Mouse (Mus musculus) limb, embryonic 10.5 days (tissue): ENCODE results near the gene Rccd1. TPM values are rescaled to one million over a fixed set of nuclear protein-coding genes. Genes with fewer than 3 reads are reported as not detected.

Source experiments
- DNase-seq: peaks from one replicate; pipeline ENCODE4 v3.0.0-alpha.2; 2017; ENCODE audit warnings: low spot score
- H3K27ac ChIP-seq: fragments of 300-500 bp; sonication (generic); 2 replicates; pipeline ENCODE4 v1.5.1; 2016; ENCODE audit warnings: mild to moderate bottlenecking
- H3K27me3 ChIP-seq: fragments of 300-500 bp; sonication (generic); 2 replicates; pipeline ENCODE4 v1.6.1; 2016; ENCODE audit warnings: low read depth, mild to moderate bottlenecking; ENCODE audit not compliant: poor library complexity, severe bottlenecking
- H3K36me3 ChIP-seq: fragments of 300-500 bp; sonication (generic); 2 replicates; pipeline ENCODE4 v1.6.1; 2016; ENCODE audit warnings: mild to moderate bottlenecking, moderate library complexity
- H3K4me1 ChIP-seq: fragments of 300-500 bp; sonication (generic); 2 replicates; pipeline ENCODE4 v1.6.1; 2016
- H3K4me3 ChIP-seq: fragments of 300-500 bp; sonication (generic); 2 replicates; pipeline ENCODE4 v1.5.1; 2016; ENCODE audit warnings: mild to moderate bottlenecking, moderate library complexity
- H3K9me3 ChIP-seq: fragments of 300-500 bp; sonication (generic); replicated peaks from 2 replicates; pipeline ENCODE4 v1.6.1; 2016; ENCODE audit warnings: mild to moderate bottlenecking
- WGBS: fragments of 180-500 bp; shearing (Covaris S2); methylation state at CpG from one replicate; pipeline ENCODE4 v1.1.7; 2016; 5-methylcytosine and 5-hydroxymethylcytosine counted together
- polyA plus RNA-seq: library from polyadenylated mRNA; unstranded; fragments of >200 nt; fragmentation: Nextera tagmentation; extraction: Ambion mirVana; gene quantifications from 2 replicates; pipeline ENCODE4 v1.2.1, GENCODE M21; 2016

The Rccd1 gene
- polyA plus RNA-seq, 1 experiment from 2014 or later: 12.0 TPM

DNA sequence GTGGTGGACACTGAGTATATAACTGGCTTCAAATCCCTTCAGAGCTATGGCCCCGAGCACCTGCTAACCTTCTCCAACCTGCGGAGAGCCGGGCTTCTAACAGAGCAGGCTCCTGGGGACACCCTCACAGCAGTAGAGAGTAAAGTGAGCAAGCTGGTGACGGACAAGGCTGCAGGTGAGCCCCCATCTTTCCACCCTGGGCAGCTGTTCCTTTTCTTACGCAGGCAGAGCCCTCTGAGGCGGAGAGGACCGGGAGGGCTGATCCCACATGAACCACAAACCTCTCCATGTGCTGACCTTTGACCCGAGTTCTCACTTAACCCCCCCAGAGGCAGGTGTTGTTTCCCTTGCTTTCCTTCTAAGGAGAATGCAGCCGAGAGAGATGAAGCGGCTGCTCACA, 36.5 kb downstream of the Rccd1 start:
- peaks cover 86% of the 10 kb centered on the region for H3K36me3 ChIP-seq
- WGBS: 86% methylated on average over 10 of the region's 10 CpGs

DNA sequence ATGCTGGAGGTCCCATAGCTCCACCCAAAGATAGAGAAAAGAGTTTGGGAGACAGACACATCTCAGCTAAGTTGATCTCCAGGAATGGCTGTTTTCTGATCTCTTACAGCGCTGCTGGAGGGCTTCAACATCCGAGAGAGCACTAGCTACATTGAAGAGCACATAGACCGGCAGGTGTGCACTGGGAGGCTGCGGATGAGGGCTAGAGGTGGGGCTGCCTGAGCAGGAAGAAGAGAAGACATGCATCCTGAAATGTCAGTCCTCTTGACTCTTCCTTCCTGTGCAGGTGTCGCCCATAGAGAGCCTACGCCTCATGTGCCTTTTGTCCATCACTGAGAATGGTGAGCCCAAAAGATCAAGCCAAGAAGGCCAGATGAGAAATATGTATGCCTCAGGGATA, 38.5 kb downstream of the Rccd1 start:
- H3K27ac ChIP-seq: no peak overlapping the region
- H3K9me3 ChIP-seq: no peaks in the 10 kb centered on the region
- H3K27me3 ChIP-seq: no peaks in the 10 kb centered on the region
- H3K4me1 ChIP-seq: no peaks in the 10 kb centered on the region
- no peak for DNase-seq
- WGBS: 94% methylated on average over 6 of the region's 6 CpGs
- H3K4me3 ChIP-seq: no peak overlapping the region
- peaks cover 74% of the 10 kb centered on the region for H3K36me3 ChIP-seq

More for the DNA sequence above, 36.5 kb downstream of the Rccd1 start:
- no peak for DNase-seq
- Histone ChIP-seq H3K27me3 (no peaks in the 10 kb centered on the region), H3K9me3 (no peaks in the 10 kb centered on the region), H3K4me3 (no peak overlapping the region), H3K4me1 (no peaks in the 10 kb centered on the region), H3K27ac (no peak overlapping the region)

DNA sequence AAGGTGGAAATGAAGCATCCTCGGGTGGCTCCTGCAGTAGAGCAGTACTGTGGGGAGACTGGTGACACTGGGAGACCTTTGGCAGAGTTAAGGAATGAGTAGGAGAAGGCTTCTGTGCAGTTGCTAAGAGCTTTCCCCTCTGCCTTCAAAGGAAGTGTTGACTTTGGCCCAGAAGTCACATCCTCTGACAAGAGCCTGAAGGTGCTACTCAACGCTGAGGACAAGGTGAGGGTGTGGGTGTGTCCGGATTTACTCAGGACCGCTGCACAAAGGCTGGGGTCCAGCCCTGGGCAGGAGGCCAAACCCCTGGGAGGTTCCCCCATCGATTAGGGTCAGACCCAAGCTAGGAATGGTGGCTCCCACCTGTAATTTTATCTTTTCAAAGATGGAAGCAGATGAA, 39.9 kb downstream of the Rccd1 start:
- Histone ChIP-seq H3K4me1 (no peaks in the 10 kb centered on the region), H3K9me3 (no peaks in the 10 kb centered on the region), H3K27me3 (no peaks in the 10 kb centered on the region), H3K36me3 (peaks cover 74% of the 10 kb centered on the region), H3K27ac (no peak overlapping the region), H3K4me3 (no peak overlapping the region)
- DNase-seq: no peak
- WGBS: 93% methylated on average over 5 of the region's 5 CpGs

DNA sequence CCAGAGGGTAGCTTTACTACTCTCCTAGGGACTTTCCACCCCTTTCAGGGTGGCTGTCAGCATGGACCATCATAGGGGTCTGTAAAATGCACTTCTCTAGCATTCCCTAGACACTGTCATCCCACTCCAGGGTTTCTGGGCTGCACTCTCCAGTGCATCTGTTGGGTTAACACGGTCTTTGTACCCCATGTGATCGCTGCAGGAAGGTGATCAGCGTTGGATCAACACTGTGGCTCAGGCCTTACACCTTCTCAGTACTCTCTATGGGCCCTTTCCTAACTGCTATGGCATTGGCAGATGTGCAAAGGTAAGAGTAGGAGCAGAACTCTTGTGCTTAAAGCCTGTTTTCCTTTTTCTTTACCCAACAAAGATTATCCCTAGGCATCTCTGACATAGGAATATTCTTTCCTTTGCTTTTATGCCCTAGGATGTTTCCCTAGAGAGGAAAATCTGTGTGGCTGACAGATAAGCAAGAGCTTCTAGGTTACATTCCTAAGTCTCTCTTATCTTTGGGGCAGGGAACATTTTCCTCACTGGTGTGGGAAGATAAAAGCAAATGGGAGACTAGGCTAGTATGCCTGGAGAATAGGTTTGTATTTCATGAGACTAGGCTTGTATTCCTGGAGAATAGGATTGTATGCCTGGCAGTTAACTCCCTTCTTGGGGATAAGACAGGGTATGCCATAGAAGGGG, 40.9 kb downstream of the Rccd1 start:
- Histone ChIP-seq H3K4me1 (no peaks in the 10 kb centered on the region), H3K36me3 (peaks cover 78% of the 10 kb centered on the region), H3K27ac (no peak overlapping the region), H3K9me3 (no peaks in the 10 kb centered on the region), H3K27me3 (no peaks in the 10 kb centered on the region), H3K4me3 (no peak overlapping the region)
- no peak for DNase-seq
- WGBS: 95% methylated on average over 3 of the region's 3 CpGs

DNA sequence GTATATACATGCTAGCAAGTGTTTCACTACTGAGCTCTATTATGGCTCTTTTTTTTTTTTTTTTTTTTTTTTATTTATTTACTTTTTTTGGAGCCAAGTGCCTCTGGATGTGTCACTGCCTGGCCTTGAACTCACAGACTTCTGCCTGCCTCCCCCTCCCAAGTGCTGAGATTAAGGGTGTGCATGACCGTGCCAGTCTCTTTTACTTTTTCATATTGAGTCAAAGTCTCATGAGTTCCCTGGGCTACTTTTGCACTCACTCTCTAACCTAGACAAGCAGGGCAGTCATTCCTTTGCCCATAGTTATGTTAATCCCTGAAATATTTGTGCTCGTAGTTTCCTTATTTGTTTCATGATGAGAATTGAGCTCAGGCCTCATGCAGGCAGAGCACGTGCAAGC, 42.6 kb downstream of the Rccd1 start:
- Histone ChIP-seq H3K27ac (no peak overlapping the region), H3K36me3 (peaks cover 77% of the 10 kb centered on the region), H3K9me3 (no peaks in the 10 kb centered on the region), H3K4me1 (no peaks in the 10 kb centered on the region), H3K4me3 (no peak overlapping the region), H3K27me3 (no peaks in the 10 kb centered on the region)
- no peak for DNase-seq
- 94% methylated on average over 3 of the region's 3 CpGs for WGBS

DNA sequence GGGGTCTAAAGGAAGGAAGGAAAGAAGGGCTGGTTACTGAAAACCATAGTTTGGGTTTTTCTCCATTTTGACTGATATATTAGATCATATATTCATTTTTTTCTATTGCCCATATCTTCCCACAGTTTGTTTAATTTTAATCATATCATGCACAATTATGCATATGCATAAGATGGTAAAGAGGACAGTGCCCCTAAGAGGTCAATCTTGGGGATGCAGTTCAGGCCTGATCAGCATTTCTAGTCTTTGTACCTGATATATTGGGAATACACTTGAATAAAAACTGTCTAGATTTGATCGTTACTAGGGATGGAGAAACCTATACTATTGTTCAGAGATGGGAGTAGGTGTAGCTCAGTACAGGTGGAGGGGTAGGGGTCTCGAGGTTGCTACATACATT, 43.3 kb downstream of the Rccd1 start:
- no peaks in the 10 kb centered on the region for H3K27me3 ChIP-seq
- no peak for DNase-seq
- peaks cover 77% of the 10 kb centered on the region for H3K36me3 ChIP-seq
- H3K4me3 ChIP-seq: no peak overlapping the region
- 96% methylated on average over 2 of the region's 2 CpGs for WGBS
- no peak overlapping the region for H3K27ac ChIP-seq
- no peaks in the 10 kb centered on the region for H3K4me1 ChIP-seq
- H3K9me3 ChIP-seq: no peaks in the 10 kb centered on the region

DNA sequence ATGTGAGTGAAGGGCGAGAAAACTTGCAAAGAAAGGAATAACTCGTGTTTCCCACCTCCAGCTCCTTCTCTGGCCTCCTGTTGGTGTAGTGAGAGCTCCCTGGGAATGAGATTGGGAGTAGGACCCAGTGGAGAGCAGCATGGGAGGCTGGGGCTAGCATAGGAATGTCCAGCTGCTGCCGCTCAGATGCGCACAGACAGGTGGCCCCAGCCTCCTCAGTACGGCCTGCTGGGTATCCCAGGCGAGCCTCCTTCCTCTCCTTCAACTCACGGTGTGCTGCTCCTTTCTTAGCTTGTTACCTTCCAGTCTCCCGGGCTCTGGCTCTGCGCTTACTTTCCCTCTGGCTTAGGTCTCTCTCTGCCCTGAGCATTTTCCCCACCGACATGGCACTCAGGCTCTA, 44.2 kb downstream of the Rccd1 start:
- H3K36me3 ChIP-seq: peaks cover 75% of the 10 kb centered on the region
- H3K27ac ChIP-seq: no peak overlapping the region
- WGBS: 81% methylated on average over 10 of the region's 10 CpGs
- peaks cover under 1% of the 10 kb centered on the region; the same call in 1 of the 2 replicates for H3K9me3 ChIP-seq
- H3K4me1 ChIP-seq: no peaks in the 10 kb centered on the region
- no peak for DNase-seq
- H3K27me3 ChIP-seq: no peaks in the 10 kb centered on the region
- H3K4me3 ChIP-seq: no peak overlapping the region

DNA sequence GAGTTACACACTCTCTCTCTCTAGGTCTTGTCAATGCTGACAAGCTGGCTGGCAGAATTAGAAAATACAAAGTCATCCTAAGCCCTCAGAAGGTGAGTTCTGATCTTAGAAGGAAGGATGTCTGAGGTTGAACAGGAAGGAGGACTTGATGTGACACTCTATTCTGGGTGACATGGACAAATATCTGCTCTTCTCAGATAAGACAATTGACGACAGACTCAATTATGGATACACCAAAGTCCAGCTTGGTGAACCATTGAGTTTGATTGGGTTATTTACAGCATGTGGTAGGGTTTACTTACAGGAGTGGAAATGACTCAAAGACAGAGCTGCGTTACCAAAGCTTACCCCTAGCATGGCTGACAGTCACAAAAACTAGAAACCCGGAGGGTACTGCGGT, 47.9 kb downstream of the Rccd1 start:
- H3K27me3 ChIP-seq: no peaks in the 10 kb centered on the region
- no peak overlapping the region for H3K27ac ChIP-seq
- H3K9me3 ChIP-seq: peaks cover 9% of the 10 kb centered on the region
- no peaks in the 10 kb centered on the region for H3K4me1 ChIP-seq
- 94% methylated on average over 4 of the region's 4 CpGs for WGBS
- H3K4me3 ChIP-seq: no peak overlapping the region
- peaks cover 84% of the 10 kb centered on the region for H3K36me3 ChIP-seq
- no peak for DNase-seq

DNA sequence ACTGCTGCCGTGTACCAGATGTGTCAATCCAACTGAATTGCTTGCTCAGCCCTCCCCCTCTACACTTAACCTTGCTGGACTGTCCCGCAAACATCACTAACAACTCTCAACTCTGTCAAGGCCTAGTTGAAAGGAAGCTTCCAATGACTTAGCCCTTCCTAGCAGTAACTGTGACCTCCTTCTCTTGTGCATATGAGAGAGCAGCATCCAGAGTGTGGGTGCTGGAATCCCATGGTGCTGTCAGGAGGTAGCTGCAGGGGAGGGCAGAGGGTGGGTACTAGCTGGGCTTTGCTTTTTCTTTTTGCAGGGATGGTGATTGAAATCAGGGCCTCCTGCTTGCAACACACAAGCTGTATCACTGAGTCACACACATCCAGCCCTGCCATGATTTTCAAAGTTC, 50.8 kb downstream of the Rccd1 start:
- 90% methylated on average over 2 of the region's 2 CpGs for WGBS
- peaks cover 63% of the 10 kb centered on the region for H3K36me3 ChIP-seq

DNA sequence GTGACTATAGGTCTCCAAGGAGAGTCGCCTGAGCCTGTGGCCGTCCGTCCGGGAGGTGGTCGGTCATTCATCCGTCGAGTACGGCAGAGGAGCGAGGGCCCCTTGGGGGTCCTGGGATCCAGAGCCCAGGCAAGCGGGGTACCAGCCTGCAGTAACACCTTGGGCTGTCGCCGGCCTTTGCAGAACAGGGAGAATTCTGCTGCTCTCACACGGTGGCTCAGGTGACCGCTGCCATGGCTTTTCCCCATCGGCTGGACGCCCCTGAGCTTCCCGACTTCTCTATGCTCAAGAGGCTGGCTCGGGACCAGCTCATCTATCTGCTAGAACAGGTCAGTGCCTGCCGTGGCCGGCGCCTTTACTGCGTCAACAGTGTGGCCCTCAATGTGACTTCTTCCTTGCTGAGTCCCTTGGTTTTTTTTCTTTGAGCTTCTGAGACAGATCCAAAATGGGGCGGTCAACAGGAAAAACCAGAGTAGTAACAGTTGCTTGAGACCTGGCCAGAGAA, 54.5 kb downstream of the Rccd1 start:
- H3K27ac ChIP-seq: peak overlapping the region; percentile 77
- under 1% methylated on average over 23 of the region's 23 CpGs for WGBS
- H3K4me3 ChIP-seq: peak overlapping the region; percentile 80
- H3K27me3 ChIP-seq: no peaks in the 10 kb centered on the region
- H3K36me3 ChIP-seq: peaks cover 55% of the 10 kb centered on the region
- H3K9me3 ChIP-seq: peaks cover 6% of the 10 kb centered on the region
- peaks cover 21% of the 10 kb centered on the region for H3K4me1 ChIP-seq
- DNase-seq: no peak

More for the DNA sequence above, 50.8 kb downstream of the Rccd1 start:
- H3K9me3 ChIP-seq: peaks cover 9% of the 10 kb centered on the region
- no peak overlapping the region for H3K4me3 ChIP-seq
- peaks cover 18% of the 10 kb centered on the region for H3K4me1 ChIP-seq
- no peak overlapping the region for H3K27ac ChIP-seq
- H3K27me3 ChIP-seq: no peaks in the 10 kb centered on the region
- DNase-seq: no peak

DNA sequence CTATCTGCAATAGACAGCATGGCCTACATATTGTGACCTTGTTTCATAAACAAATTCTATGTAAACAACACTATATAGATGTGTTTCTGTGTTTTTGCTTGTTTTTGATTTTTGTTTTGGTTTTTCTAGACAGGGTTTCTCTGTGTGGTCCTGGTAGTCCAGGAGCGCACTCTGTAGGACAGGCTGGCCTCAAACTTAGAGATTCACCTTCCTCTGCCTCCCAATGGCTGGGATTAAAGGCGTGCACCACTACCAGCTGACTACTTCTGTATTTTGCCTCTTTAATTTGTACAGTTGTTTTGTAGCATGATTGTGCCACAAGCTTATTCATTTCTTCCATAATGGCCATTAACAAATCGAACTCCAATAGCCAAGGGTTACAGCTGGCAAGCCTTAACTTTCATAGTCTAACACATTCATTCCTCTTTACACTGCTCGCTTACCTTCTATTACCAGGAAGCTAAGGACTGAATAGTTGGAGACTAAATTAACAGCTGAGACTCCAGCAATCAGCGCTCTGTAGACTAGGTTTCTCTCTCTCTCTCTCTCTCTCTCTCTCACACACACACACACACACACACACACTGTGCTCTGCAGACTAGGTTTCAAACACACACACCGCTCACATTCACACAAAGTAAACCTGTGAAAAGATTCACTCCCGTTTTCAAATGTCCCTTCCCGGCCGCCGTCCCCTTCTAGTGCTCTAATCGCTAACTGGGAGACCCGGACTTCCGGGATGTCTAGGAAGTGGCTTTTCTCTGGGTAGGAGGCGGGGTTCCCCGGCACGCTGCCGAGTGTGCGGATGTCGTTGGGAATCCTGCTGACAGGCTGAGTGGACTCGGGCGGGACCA, 55.1 kb downstream of the Rccd1 start, which contains the start of gene Vps33b:
Gene Vps33b (plus strand): TSS at position 753 of the 854 bp plus-strand sequence.
- peak; percentile 96 for DNase-seq
- Histone ChIP-seq H3K9me3 (no peaks in the 10 kb centered on the region), H3K27ac (peak within 1 kb of the TSS; percentile 77), H3K4me1 (peaks cover 21% of the 10 kb centered on the region), H3K27me3 (no peaks in the 10 kb centered on the region), H3K36me3 (peaks cover 55% of the 10 kb centered on the region), H3K4me3 (peak within 1 kb of the TSS; percentile 80)
- WGBS: 6% methylated on average over 21 of the region's 21 CpGs

DNA sequence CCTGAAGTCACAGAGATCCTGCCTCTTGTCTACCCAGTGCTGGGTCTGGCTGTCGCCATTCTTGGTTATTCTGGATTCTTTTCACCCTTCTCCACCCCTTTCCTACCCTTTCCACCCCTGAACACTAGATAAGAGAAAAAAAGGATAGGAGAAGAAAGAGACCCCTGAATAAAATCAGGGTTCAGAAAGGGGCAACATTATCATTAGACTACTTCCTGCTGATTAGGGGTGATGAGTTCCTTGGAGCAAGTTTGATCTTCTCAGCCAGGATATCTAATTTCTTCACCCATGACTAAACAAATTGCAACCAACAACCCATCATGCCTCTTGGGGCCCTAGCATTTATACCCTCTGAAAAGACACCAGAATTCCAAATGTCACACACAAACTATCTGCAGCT, 56.5 kb downstream of the Rccd1 start:
- Histone ChIP-seq H3K27me3 (no peaks in the 10 kb centered on the region), H3K9me3 (no peaks in the 10 kb centered on the region), H3K4me3 (no peak overlapping the region), H3K27ac (no peak overlapping the region), H3K36me3 (peaks cover 53% of the 10 kb centered on the region), H3K4me1 (peaks cover 21% of the 10 kb centered on the region)
- 80% methylated on average over 1 of the region's 1 CpGs for WGBS
- no peak for DNase-seq

DNA sequence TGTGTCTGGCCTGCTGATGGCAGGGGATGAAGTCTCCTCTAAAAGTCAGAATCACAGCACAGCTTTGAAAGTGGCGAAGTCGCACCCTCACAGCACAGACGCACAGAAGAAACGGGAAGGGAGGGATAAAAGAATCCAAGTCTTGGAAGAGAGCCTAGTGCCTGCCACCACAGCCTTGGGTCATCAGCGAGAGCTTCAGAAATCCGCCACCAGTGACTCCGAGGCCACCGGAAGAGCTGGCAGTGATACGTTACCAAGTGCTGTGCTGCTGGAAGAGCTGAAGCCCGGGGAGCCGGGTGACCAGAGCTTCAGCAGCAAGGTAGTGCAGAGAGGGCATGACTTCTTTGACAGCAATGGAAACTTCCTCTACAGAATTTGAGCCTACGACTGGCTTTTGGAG, 59.6 kb downstream of the Rccd1 start:
- H3K9me3 ChIP-seq: no peaks in the 10 kb centered on the region
- no peak for DNase-seq
- no peak overlapping the region for H3K4me3 ChIP-seq
- H3K4me1 ChIP-seq: peaks cover 27% of the 10 kb centered on the region
- 96% methylated on average over 12 of the region's 12 CpGs for WGBS
- peaks cover 45% of the 10 kb centered on the region for H3K36me3 ChIP-seq
- H3K27me3 ChIP-seq: no peaks in the 10 kb centered on the region
- no peak overlapping the region for H3K27ac ChIP-seq
